Mouse (Mus musculus): ENCODE results near the gene Ccdc12. TPM values are rescaled to one million over a fixed set of nuclear protein-coding genes. Genes with fewer than 3 reads are reported as not detected.

Ccdc12 gene
- polyA plus RNA-seq (2012; ENCODE audit: low replicate concordance): 52.5 and 111 TPM in 2 replicates

GRCm38 (mm10) chr9:110656249-110657221 lies at the start of gene Ccdc12:
Gene Ccdc12 (plus strand): TSS chr9:110656503.

GRCm38 (mm10) chr9:110624361-110625166 lies 31.7 kb upstream of the Ccdc12 start, which contains the start of gene Nradd:
Gene Nradd (minus strand): TSS chr9:110624452.

GRCm38 (mm10) chr9:110653655-110654461 lies 2.4 kb upstream of the Ccdc12 start, which contains the start of gene Nbeal2:
Gene Nbeal2 (minus strand): TSS chr9:110654161.

GRCm38 (mm10) chr9:110741711-110742294 lies 85.5 kb downstream of the Ccdc12 start, which contains the start of gene Myl3:
Gene Myl3 (plus strand): TSS chr9:110741861.

GRCm38 (mm10) chr9:110746961-110747360 lies 90.7 kb downstream of the Ccdc12 start, which contains the start of gene Pth1r:
Gene Pth1r (minus strand): TSS chr9:110747145.

Other genes starting within 250 kb of the Ccdc12 start
- 51.8 and 106 TPM in 2 replicates for gene Ptpn23, start 248.3 kb upstream of the Ccdc12 start, polyA plus RNA-seq (2012; ENCODE audit: low replicate concordance)
- gene Ngp, start 236.8 kb upstream of the Ccdc12 start, polyA plus RNA-seq (2012; ENCODE audit: low replicate concordance): 8.2 and 8.4 TPM in 2 replicates
- 4.1 and 7.2 TPM in 2 replicates for gene Klhl18, start 179.8 kb upstream of the Ccdc12 start, polyA plus RNA-seq (2012; ENCODE audit: low replicate concordance)
- gene Kif9, start 179.5 kb upstream of the Ccdc12 start, polyA plus RNA-seq (2012; ENCODE audit: low replicate concordance): not detected in 2 replicates
- 6.9 and 41.8 TPM in 2 replicates for gene Setd2, start 123.9 kb upstream of the Ccdc12 start, polyA plus RNA-seq (2012; ENCODE audit: low replicate concordance)
- gene Nradd, start 32.1 kb upstream of the Ccdc12 start, polyA plus RNA-seq (2012; ENCODE audit: low replicate concordance): 1.2 and 2.9 TPM in 2 replicates
- 17.0 and 27.8 TPM in 2 replicates for gene Nbeal2, start 2.3 kb upstream of the Ccdc12 start, polyA plus RNA-seq (2012; ENCODE audit: low replicate concordance)
- not detected in 2 replicates for gene Myl3, start 85.4 kb downstream of the Ccdc12 start, polyA plus RNA-seq (2012; ENCODE audit: low replicate concordance)
- 0.52 TPM in 1 of 2 replicates, not detected in the other for gene Pth1r, start 90.6 kb downstream of the Ccdc12 start, polyA plus RNA-seq (2012; ENCODE audit: low replicate concordance)
- not detected in 2 replicates for gene Prss42, start 141.7 kb downstream of the Ccdc12 start, polyA plus RNA-seq (2012; ENCODE audit: low replicate concordance)
- gene Prss44, start 157.5 kb downstream of the Ccdc12 start, polyA plus RNA-seq (2012; ENCODE audit: low replicate concordance): 0.10 TPM in 1 of 2 replicates, not detected in the other
- not detected in 2 replicates for gene Prss43, start 170.2 kb downstream of the Ccdc12 start, polyA plus RNA-seq (2012; ENCODE audit: low replicate concordance)
- gene Prss45, start 178.1 kb downstream of the Ccdc12 start, polyA plus RNA-seq (2012; ENCODE audit: low replicate concordance): not detected in 2 replicates
- not detected in 2 replicates for gene Prss46, start 188.0 kb downstream of the Ccdc12 start, polyA plus RNA-seq (2012; ENCODE audit: low replicate concordance)
- gene Prss50, start 201.5 kb downstream of the Ccdc12 start, polyA plus RNA-seq (2012; ENCODE audit: low replicate concordance): 0.24 and 1.2 TPM in 2 replicates
- gene Als2cl, start 223.4 kb downstream of the Ccdc12 start, polyA plus RNA-seq (2012; ENCODE audit: low replicate concordance): 6.8 and 7.2 TPM in 2 replicates
- 0.10 and 0.41 TPM in 2 replicates for gene Tmie, start 223.6 kb downstream of the Ccdc12 start, polyA plus RNA-seq (2012; ENCODE audit: low replicate concordance)

Data from leukemia stem cell, adult 10-12 weeks (primary cell).